In genomic region chr14:106211062-106211461, GRCm38 (mm10) we compare ENCODE assay signal across 17 mouse cellular contexts.
"Had no signal": no experiment of that assay in that cellular context is flagged by ENCODE, and none has a peak within 500 bp of the region (broad histone marks: within the 10 kb centered on the region; RNA-seq: fewer than 3 reads in every experiment).

No protein-coding gene starts in this region.

- H3K4me2 ChIP-seq: liver, embryonic 13.5 days; lung, embryonic 15.5 days; midbrain, embryonic 12.5 days; neural tube, embryonic 12.5 days had no signal

- H3K27ac ChIP-seq: left cerebral cortex, adult 2 months; liver, embryonic 13.5 days; lung, embryonic 15.5 days; macrophage; midbrain, embryonic 12.5 days; neural tube, embryonic 12.5 days had no signal

- H3K9me3 ChIP-seq: liver, embryonic 13.5 days; lung, embryonic 15.5 days; midbrain, embryonic 12.5 days; neural tube, embryonic 12.5 days had no signal

- DNase-seq: kidney, adult 8-10 months; kidney, postnatal 25 days; liver; liver, embryonic 13.5 days; liver, postnatal 0 days; lung, postnatal 14 days; right cerebral cortex, postnatal 4 days; spleen, adult 18-20 months; thymus, adult 2 months; thymus, postnatal 36 days had no signal

- H3K27me3 ChIP-seq: liver, embryonic 13.5 days; lung, embryonic 15.5 days; midbrain, embryonic 12.5 days; neural tube, embryonic 12.5 days had no signal

- ATAC-seq: intestine, embryonic 16.5 days; liver, postnatal 0 days; midbrain, embryonic 16.5 days had no signal

- H3K4me3 ChIP-seq: left cerebral cortex, adult 2 months; liver, embryonic 13.5 days; lung, embryonic 15.5 days; midbrain, embryonic 12.5 days; neural tube, embryonic 12.5 days had no signal

- H3K36me3 ChIP-seq: liver, embryonic 13.5 days; lung, embryonic 15.5 days; midbrain, embryonic 12.5 days; neural tube, embryonic 12.5 days had no signal

- H3K4me1 ChIP-seq: liver, embryonic 13.5 days; lung, embryonic 15.5 days; midbrain, embryonic 12.5 days; neural tube, embryonic 12.5 days had no signal

- H3K9ac ChIP-seq: liver, embryonic 13.5 days; liver, postnatal 0 days; lung, embryonic 15.5 days; midbrain, embryonic 12.5 days; neural tube, embryonic 12.5 days had no signal
